ENCODE assay signal across 9 mouse cellular contexts in the genomic region with DNA sequence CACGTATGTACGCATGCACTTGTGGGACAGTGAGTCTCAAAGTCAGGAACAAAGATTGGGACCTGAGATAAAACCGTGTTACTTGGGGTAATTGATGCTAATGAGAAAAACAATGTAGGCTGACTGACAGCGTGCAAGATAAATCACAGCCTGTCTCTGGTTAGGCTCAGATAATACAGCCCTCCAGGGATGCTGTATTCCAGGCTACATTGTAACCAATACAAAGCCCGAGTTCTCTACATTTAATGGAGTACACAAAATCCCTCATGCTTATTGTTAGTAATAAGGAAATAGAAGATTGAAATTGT. TPM values are rescaled to one million over a fixed set of nuclear protein-coding genes. Genes with fewer than 3 reads are reported as not detected.
DNase-seq lines count a peak whose midpoint lies in the region; ATAC-seq and TF ChIP-seq lines count a peak whose summit lies in the region.
"Had no signal": no experiment of that assay in that cellular context is flagged by ENCODE, and none has a peak within 500 bp of the region (broad histone marks: within the 10 kb centered on the region; RNA-seq: fewer than 3 reads in every experiment).

No protein-coding gene starts in this region.

- TF ChIP-seq EP300 in CH12.LX (IDR thresholded peaks at IDR 0.05; ENCODE audit: low read length): no peak

- in situ Hi-C loops in CH12.LX (cut with MboI; ENCODE audit: low pct_ligation_motif_present, low pct_unique_long_range_greater_than_20kb, low sequenced_read_pairs): no loop called here

- no peak for DNase-seq in gastrocnemius, adult 2 months
- DNase-seq in gastrocnemius, postnatal 25 days: no peak
- DNase-seq in CH12.LX (ENCODE audit: extremely low read depth): no peak
- DNase-seq in forebrain, postnatal 0 days: no peak
- no peak for DNase-seq in embryo, embryonic 11 days
- DNase-seq in frontal cortex, postnatal 25 days (ENCODE audit: low spot score in 2 of 2): no peak
- DNase-seq in urinary bladder, postnatal 10 days (ENCODE audit: low spot score): no peak
- DNase-seq: cerebellum, postnatal 10 days had no signal

- dilution Hi-C loops in CH12.LX (cut with MboI; ENCODE audit: extremely low pct_ligation_motif_present, extremely low pct_unique_long_range_greater_than_20kb, low sequenced_read_pairs): no loop called here

- TF ChIP-seq POLR2A in CH12.LX (IDR thresholded peaks at IDR 0.05; ENCODE audit: low read depth, low read length): no peak

- intact Hi-C loops in gastrocnemius, adult 2 months (cut with DNase I): loop anchor here (5.0 kb wide), 2 partner anchors 70 to 95 kb away; no protein-coding TSS in a partner anchor

- 30% methylated on average over 5 of the region's 5 CpGs for WGBS in forebrain, postnatal 0 days
- WGBS in liver, embryonic 16.5 days (ENCODE audit: insufficient replicate concordance): 38% methylated on average over 5 of the region's 5 CpGs

- H3K27me3 ChIP-seq in CH12.LX (replicated peaks): no peaks in the 10 kb centered on the region
- no peaks in the 10 kb centered on the region for H3K27me3 ChIP-seq in forebrain, postnatal 0 days (ENCODE audit: insufficient read depth, low read length)
- H3K27me3 ChIP-seq in liver, embryonic 16.5 days (ENCODE audit: control insufficient read depth, insufficient read depth, low read depth, low read length): no peaks in the 10 kb centered on the region; the same call in 1 of the 2 replicates

- H3K9me3 ChIP-seq in CH12.LX (replicated peaks; ENCODE audit: low read length): no peaks in the 10 kb centered on the region
- H3K9me3 ChIP-seq in forebrain, postnatal 0 days (ENCODE audit: low read length): no peaks in the 10 kb centered on the region
- no peaks in the 10 kb centered on the region for H3K9me3 ChIP-seq in liver, embryonic 16.5 days (replicated peaks; ENCODE audit: control insufficient read depth, low read length)

- H3K27ac ChIP-seq in gastrocnemius, adult 2 months: peak overlapping the region; percentile 97
- no peak overlapping the region for H3K27ac ChIP-seq in CH12.LX (ENCODE audit: insufficient read depth, low read depth)
- no peak overlapping the region for H3K27ac ChIP-seq in forebrain, postnatal 0 days (ENCODE audit: low read depth, low read length)
- H3K27ac ChIP-seq in liver, embryonic 16.5 days (ENCODE audit: low read length): no peak overlapping the region

- H3K79me2 ChIP-seq in CH12.LX (replicated peaks; ENCODE audit: control insufficient read depth, extremely low read depth, insufficient read depth, poor library complexity, severe bottlenecking): no peaks in the 10 kb centered on the region

- no peak for ATAC-seq in forebrain, postnatal 0 days
- ATAC-seq in liver, embryonic 16.5 days (ENCODE audit: low read depth): no peak

- peak overlapping the region; percentile 91 for H3K4me3 ChIP-seq in gastrocnemius, adult 2 months
- peak overlapping the region in 2 of 3 experiments; percentile 66 to 74 for H3K4me3 ChIP-seq in CH12.LX (replicated peaks in 1 of 3; ENCODE audit: low read depth in 2 of 3, low read length in 2 of 3, poor library complexity in 1 of 3)
- peak overlapping the region; percentile 88 for H3K4me3 ChIP-seq in forebrain, postnatal 0 days (ENCODE audit: low read depth, low read length)
- no peak overlapping the region; the same call in 1 of the 2 replicates for H3K4me3 ChIP-seq in liver, embryonic 16.5 days (ENCODE audit: low read depth, low read length)

- peak overlapping the region; percentile 87; the same call in 1 of the 2 replicates for H3K4me2 ChIP-seq in CH12.LX (ENCODE audit: insufficient read depth, low read depth, poor library complexity, severe bottlenecking)
- peak overlapping the region; percentile 66 for H3K4me2 ChIP-seq in forebrain, postnatal 0 days (ENCODE audit: low read depth)
- peak overlapping the region; percentile 82 for H3K4me2 ChIP-seq in liver, embryonic 16.5 days (ENCODE audit: low read depth, low read length)

- H3K36me3 ChIP-seq in CH12.LX (replicated peaks in 1 of 2; ENCODE audit: control insufficient read depth in 1 of 2, insufficient read depth in 1 of 2, low read length in 1 of 2): peaks cover 0 to 7% of the 10 kb centered on the region in 2 experiments
- H3K36me3 ChIP-seq in forebrain, postnatal 0 days (ENCODE audit: insufficient read depth): no peaks in the 10 kb centered on the region
- no peaks in the 10 kb centered on the region for H3K36me3 ChIP-seq in liver, embryonic 16.5 days (ENCODE audit: control insufficient read depth, insufficient read depth)

- TF ChIP-seq RAD21 in CH12.LX (IDR thresholded peaks at IDR 0.05; ENCODE audit: low read depth, low read length): no peak

- peak overlapping the region; percentile 67; the same call in 1 of the 2 replicates for H3K9ac ChIP-seq in CH12.LX (ENCODE audit: insufficient read depth, low read depth)
- H3K9ac ChIP-seq in forebrain, postnatal 0 days: no peak overlapping the region
- H3K9ac ChIP-seq in liver, embryonic 16.5 days (ENCODE audit: low read depth, low read length): no peak overlapping the region

- H3K4me1 ChIP-seq in CH12.LX (ENCODE audit: control insufficient read depth in 1 of 2, insufficient read depth in 2 of 2): peaks cover 10 to 32% of the 10 kb centered on the region in 2 experiments
- H3K4me1 ChIP-seq in forebrain, postnatal 0 days (ENCODE audit: insufficient read depth): no peaks in the 10 kb centered on the region
- peaks cover 9% of the 10 kb centered on the region for H3K4me1 ChIP-seq in liver, embryonic 16.5 days (ENCODE audit: control insufficient read depth, low read depth, low read length)

- no peak for TF ChIP-seq CTCF in gastrocnemius, adult 2 months (IDR thresholded peaks at IDR 0.05)
- no peak for TF ChIP-seq CTCF in CH12.LX (conservative IDR thresholded peaks at IDR 0.05 in 1 of 2, IDR thresholded peaks at IDR 0.05 in 1 of 2; ENCODE audit: low read depth in 2 of 2, low read length in 2 of 2)
- TF ChIP-seq CTCF in forebrain, postnatal 0 days (IDR thresholded peaks at IDR 0.05; ENCODE audit: low read depth): no peak

TF ChIP-seq in CH12.LX, 34 proteins besides CTCF, POLR2A, EP300 and RAD21:
- TF ChIP-seq NELFE (IDR thresholded peaks at IDR 0.05; ENCODE audit: low read depth, low read length) (no peak), KAT2A (IDR thresholded peaks at IDR 0.05; ENCODE audit: insufficient replicate concordance, low read length) (no peak), USF2 (conservative IDR thresholded peaks at IDR 0.05; ENCODE audit: low read depth, low read length) (no peak), RCOR1 (conservative IDR thresholded peaks at IDR 0.05; ENCODE audit: low read depth, low read length) (no peak), NRF1 (IDR thresholded peaks at IDR 0.05; ENCODE audit: low read depth, low read length) (no peak), ETS1 (conservative IDR thresholded peaks at IDR 0.05; ENCODE audit: low read depth, low read length) (no peak), ZKSCAN1 (IDR thresholded peaks at IDR 0.05; ENCODE audit: borderline replicate concordance, low read depth, low read length) (no peak), ZC3H11A (IDR thresholded peaks at IDR 0.05; ENCODE audit: low read depth, low read length) (no peak), CHD2 (IDR thresholded peaks at IDR 0.05; ENCODE audit: low read length) (no peak), IRF4 (IDR thresholded peaks at IDR 0.05; ENCODE audit: low read depth, low read length) (no peak), ZNF384 (IDR thresholded peaks at IDR 0.05; ENCODE audit: low read depth, low read length) (no peak), PAX5 (IDR thresholded peaks at IDR 0.05; ENCODE audit: low read length) (no peak), MXI1 (IDR thresholded peaks at IDR 0.05; ENCODE audit: low read depth, low read length) (no peak), TCF12 (IDR thresholded peaks at IDR 0.05; ENCODE audit: low read depth, low read length) (no peak), TBP (conservative IDR thresholded peaks at IDR 0.05; ENCODE audit: low read depth, low read length) (no peak), UBTF (IDR thresholded peaks at IDR 0.05; ENCODE audit: low read depth, low read length) (no peak), CHD1 (IDR thresholded peaks at IDR 0.05; ENCODE audit: low read depth, low read length) (no peak), MEF2A (IDR thresholded peaks at IDR 0.05; ENCODE audit: borderline replicate concordance, low read depth, low read length) (no peak), GABPA (IDR thresholded peaks at IDR 0.05; ENCODE audit: insufficient replicate concordance, low read depth, low read length) (no peak), ZMIZ1 (IDR thresholded peaks at IDR 0.05; ENCODE audit: low read depth, low read length) (no peak)

RNA-seq across cellular contexts. Expression of gene Mrtfb, which starts 1.2 kb away (rescaled TPM):
- 10 to 100 TPM; 23.3 to 33.0 TPM for total RNA-seq in gastrocnemius, adult 2 months (2021)
- total RNA-seq in gastrocnemius, postnatal 25 days (2021): 10 to 100 TPM; 18.8 to 20.7 TPM
- total RNA-seq in CH12.LX (2012; rRNA removed) (4.4 and 4.6 TPM in 2 replicates), CH12.LX (2014; rRNA removed) (2.5 and 3.2 TPM in 2 replicates)
- polyA plus RNA-seq in CH12.LX (2012; ENCODE audit: insufficient read length, low read depth): 7.0 and 9.4 TPM in 2 replicates
- 23.5 and 32.3 TPM in 2 replicates for total RNA-seq in forebrain, postnatal 0 days (2014; rRNA removed)
- 12.0 and 21.9 TPM in 2 replicates for polyA plus RNA-seq in forebrain, postnatal 0 days (2015; fragmentation: Nextera tagmentation; extraction: Ambion mirVana)
- polyA plus RNA-seq in liver, embryonic 16.5 days (2015; fragmentation: Nextera tagmentation; extraction: Ambion mirVana): 3.0 and 4.5 TPM in 2 replicates
